Comparison of ENCODE assay signal across 17 mouse cellular contexts in genomic region chr9:60373161-60373737, GRCm38 (mm10).
DNase-seq lines count a peak whose midpoint lies in the region; ATAC-seq and TF ChIP-seq lines count a peak whose summit lies in the region.
"Had no signal": no experiment of that assay in that cellular context is flagged by ENCODE, and none has a peak within 500 bp of the region (broad histone marks: within the 10 kb centered on the region; RNA-seq: fewer than 3 reads in every experiment).

No protein-coding gene starts in this region.

- TF ChIP-seq POLR2A in brain, embryonic 14.5 days (IDR thresholded peaks at IDR 0.05; ENCODE audit: borderline replicate concordance, extremely low read depth, insufficient read depth, insufficient read length, poor library complexity, severe bottlenecking): no peak
- TF ChIP-seq POLR2A in cerebellum, adult 2 months (IDR thresholded peaks at IDR 0.05; ENCODE audit: borderline replicate concordance, insufficient read depth, low read length): no peak

- 56% methylated on average over 4 of the region's 4 CpGs for WGBS in kidney, embryonic 14.5 days
- 37% methylated on average over 4 of the region's 4 CpGs for WGBS in lung, embryonic 14.5 days
- 84% methylated on average over 4 of the region's 4 CpGs for WGBS in cerebellum, adult 2 months

- DNase-seq in kidney, postnatal 25 days: no peak
- peak; percentile 86 for DNase-seq in lung, embryonic 14.5 days
- no peak for DNase-seq in lung, adult 18-20 months
- DNase-seq in brain, embryonic 14.5 days (ENCODE audit: low read depth): peak; percentile 54
- peak; percentile 22 to 44 for DNase-seq in layer of hippocampus, postnatal 14 days (ENCODE audit: low spot score in 2 of 2)
- DNase-seq in cerebellum, postnatal 25 days: no peak
- no peak for DNase-seq in cerebellum, adult 2 months
- DNase-seq: adrenal gland, postnatal 36 days; cerebellum, adult 11 months; gastrocnemius, adult 2 months; heart, postnatal 36 days; kidney, adult 11 months; midbrain, embryonic 14.5 days had no signal

- H3K4me2 ChIP-seq in kidney, embryonic 14.5 days (replicated peaks; ENCODE audit: low read depth, low read length): no peak overlapping the region
- no peak overlapping the region for H3K4me2 ChIP-seq in lung, embryonic 14.5 days
- H3K4me2 ChIP-seq: limb, embryonic 12.5 days had no signal

- H3K27me3 ChIP-seq in kidney, embryonic 14.5 days (ENCODE audit: control insufficient read depth, insufficient read depth, low read length): no peaks in the 10 kb centered on the region
- no peaks in the 10 kb centered on the region for H3K27me3 ChIP-seq in lung, embryonic 14.5 days (ENCODE audit: insufficient read depth, low read length)
- no peaks in the 10 kb centered on the region for H3K27me3 ChIP-seq in cerebellum, adult 2 months (ENCODE audit: control insufficient read depth, insufficient read depth, low read length)
- H3K27me3 ChIP-seq: limb, embryonic 12.5 days had no signal

- H3K9ac ChIP-seq in kidney, embryonic 14.5 days (ENCODE audit: low read depth, low read length): no peak overlapping the region
- no peak overlapping the region for H3K9ac ChIP-seq in lung, embryonic 14.5 days
- H3K9ac ChIP-seq: limb, embryonic 12.5 days had no signal

- TF ChIP-seq CTCF in lung, embryonic 14.5 days (IDR thresholded peaks at IDR 0.05; ENCODE audit: low read depth): no peak
- no peak for TF ChIP-seq CTCF in brain, embryonic 14.5 days (IDR thresholded peaks at IDR 0.05; ENCODE audit: borderline replicate concordance, extremely low read depth, insufficient read depth, insufficient read length)
- no peak for TF ChIP-seq CTCF in cerebellum, adult 2 months (IDR thresholded peaks at IDR 0.05; ENCODE audit: borderline replicate concordance, insufficient read depth, low read depth, low read length)

- no peak for ATAC-seq in kidney, embryonic 14.5 days (ENCODE audit: low FRiP score, low TSS enrichment)
- peak; percentile 90 for ATAC-seq in lung, embryonic 14.5 days (ENCODE audit: insufficient read depth)

- H3K4me1 ChIP-seq in kidney, embryonic 14.5 days (ENCODE audit: control insufficient read depth, insufficient read depth, low read length): peaks cover under 1% of the 10 kb centered on the region
- peaks cover 15% of the 10 kb centered on the region; the same call in 1 of the 2 replicates for H3K4me1 ChIP-seq in lung, embryonic 14.5 days (ENCODE audit: insufficient read depth)
- H3K4me1 ChIP-seq in cerebellum, adult 2 months (ENCODE audit: control insufficient read depth, insufficient read depth, low read length): no peaks in the 10 kb centered on the region

- H3K4me3 ChIP-seq in kidney, embryonic 14.5 days (ENCODE audit: low read length): no peak overlapping the region
- no peak overlapping the region for H3K4me3 ChIP-seq in lung, embryonic 14.5 days (ENCODE audit: low read depth, low read length)
- no peak overlapping the region for H3K4me3 ChIP-seq in cerebellum, adult 2 months (replicated peaks; ENCODE audit: insufficient read depth, low read depth, low read length)
- H3K4me3 ChIP-seq: erythroblast, embryonic 14.5 days; gastrocnemius, adult 2 months; heart, embryonic 10.5 days; limb, embryonic 12.5 days had no signal

- H3K36me3 ChIP-seq in kidney, embryonic 14.5 days (ENCODE audit: control insufficient read depth, insufficient read depth, low read length): no peaks in the 10 kb centered on the region
- H3K36me3 ChIP-seq in lung, embryonic 14.5 days (ENCODE audit: insufficient read depth): no peaks in the 10 kb centered on the region
- H3K36me3 ChIP-seq: limb, embryonic 12.5 days had no signal

- no peaks in the 10 kb centered on the region for H3K9me3 ChIP-seq in kidney, embryonic 14.5 days (ENCODE audit: control insufficient read depth, low read length)
- H3K9me3 ChIP-seq in lung, embryonic 14.5 days (ENCODE audit: low read depth, low read length): no peaks in the 10 kb centered on the region
- H3K9me3 ChIP-seq: heart, embryonic 10.5 days; limb, embryonic 12.5 days had no signal

- peak overlapping the region; percentile 34; the same call in 1 of the 2 replicates for H3K27ac ChIP-seq in kidney, embryonic 14.5 days (ENCODE audit: low read depth, low read length)
- H3K27ac ChIP-seq in lung, embryonic 14.5 days (ENCODE audit: low read depth): peak overlapping the region; percentile 71
- H3K27ac ChIP-seq in cerebellum, adult 2 months (ENCODE audit: insufficient read depth, low read length): no peak overlapping the region
- H3K27ac ChIP-seq: gastrocnemius, adult 2 months; heart, embryonic 10.5 days; limb, embryonic 12.5 days had no signal

Comparison
In these comparisons a context has a peak if more than half of its experiments do, and no peak if none do; other contexts are left out.
1. DNase-seq: peak in lung, embryonic 14.5 days (single experiment), brain, embryonic 14.5 days (single experiment) and layer of hippocampus, postnatal 14 days (2 of 2); none in kidney, postnatal 25 days (0 of 2), lung, adult 18-20 months (0 of 2), cerebellum, postnatal 25 days (0 of 2) and cerebellum, adult 2 months (0 of 2).